Mouse (Mus musculus): ENCODE measurements around the gene Emilin1.

DNA sequence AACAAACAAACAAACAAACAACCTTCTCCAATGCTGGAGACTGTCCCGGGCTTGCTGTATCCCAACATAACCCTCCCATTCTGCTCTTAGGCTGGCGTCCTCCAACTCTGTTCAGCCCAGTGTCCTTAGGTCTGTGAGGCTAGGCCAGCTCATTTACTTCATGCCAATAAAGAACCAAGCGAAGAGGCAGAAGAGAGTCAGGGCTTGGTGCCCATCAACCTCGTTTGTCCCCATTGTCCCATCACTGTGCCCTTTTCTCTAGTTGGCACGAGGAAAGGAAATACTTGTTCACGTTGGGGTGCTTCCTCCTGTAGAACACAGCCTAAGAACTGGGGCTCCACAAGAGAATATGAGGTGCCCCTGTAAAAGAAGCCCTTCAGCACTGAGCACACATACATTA lies 38.5 kb downstream of the Emilin1 start:
- TF ChIP-seq CTCF (IDR thresholded peaks at IDR 0.05; ENCODE audit: insufficient read depth, low read depth, low read length) (no peak), POLR2A (IDR thresholded peaks at IDR 0.05; ENCODE audit: insufficient read depth, low read depth, low read length) (no peak)
